Mouse (Mus musculus): ENCODE measurements around the gene Hist1h2ah. TPM values are rescaled to one million over a fixed set of nuclear protein-coding genes. Genes with fewer than 3 reads are reported as not detected.
"Not testable (repeated sequence)": the region's sequence is repeated elsewhere in the genome, so short reads cannot be mapped to it uniquely, and the experiment has no call there.

Gene Hist1h2ah
- total RNA-seq (2021): 1 to 10 TPM; 8.1 to 10.0 TPM
- polyA plus RNA-seq (2012; rRNA removed): 1.1 TPM in 1 of 2 replicates, not detected in the other
- long read RNA-seq: 0 reads

DNA sequence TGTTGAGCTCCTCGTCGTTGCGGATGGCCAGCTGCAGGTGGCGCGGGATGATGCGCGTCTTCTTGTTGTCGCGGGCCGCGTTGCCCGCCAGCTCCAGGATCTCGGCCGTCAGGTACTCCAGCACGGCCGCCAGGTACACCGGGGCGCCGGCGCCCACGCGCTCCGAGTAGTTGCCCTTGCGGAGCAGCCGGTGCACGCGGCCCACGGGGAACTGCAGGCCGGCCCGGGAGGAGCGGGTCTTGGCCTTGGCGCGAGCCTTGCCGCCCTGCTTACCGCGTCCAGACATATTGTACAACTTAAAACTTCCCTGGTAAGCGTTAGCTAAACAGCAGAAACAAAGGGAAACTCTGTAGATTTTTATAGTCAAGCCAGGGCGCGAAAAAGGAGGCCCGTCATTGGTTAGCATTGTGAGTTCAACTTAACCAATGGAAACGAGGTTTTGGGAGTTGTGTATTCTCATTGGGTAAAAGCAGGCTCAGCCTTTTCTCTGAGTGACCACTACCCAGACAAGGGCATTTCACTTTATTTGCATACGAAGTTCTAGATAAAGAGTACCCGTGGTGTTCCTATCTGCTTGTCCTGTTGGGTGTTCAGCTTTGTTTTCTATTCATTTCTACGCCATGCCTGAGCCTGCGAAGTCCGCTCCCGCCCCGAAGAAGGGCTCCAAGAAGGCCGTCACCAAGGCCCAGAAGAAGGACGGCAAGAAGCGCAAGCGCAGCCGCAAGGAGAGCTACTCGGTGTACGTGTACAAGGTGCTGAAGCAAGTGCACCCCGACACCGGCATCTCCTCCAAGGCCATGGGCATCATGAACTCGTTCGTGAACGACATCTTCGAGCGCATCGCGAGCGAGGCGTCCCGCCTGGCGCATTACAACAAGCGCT is at the start of gene Hist1h2ah, which contains the start of gene Hist1h2bk:
Gene Hist1h2ah, minus strand, starts transcription at position 302 of the 882 bp plus-strand sequence.
Gene Hist1h2bk, plus strand, starts transcription at position 604 of the 882 bp plus-strand sequence.
- H3K4me1 ChIP-seq (ENCODE audit: control insufficient read depth, insufficient read depth, low read length); H3K36me3 ChIP-seq (ENCODE audit: control insufficient read depth, insufficient read depth, low read length); H3K79me2 ChIP-seq (replicated peaks; ENCODE audit: control insufficient read depth, insufficient read depth, low read length); H3K27me3 ChIP-seq (ENCODE audit: control insufficient read depth, insufficient read depth, low read length); H3K27ac ChIP-seq: not testable (repeated sequence)
- peak; percentile 70 for TF ChIP-seq POLR2A (IDR thresholded peaks at IDR 0.05; ENCODE audit: insufficient read depth, low read depth, low read length)
- peak; percentile 77 to 83 for DNase-seq
- under 1% methylated on average over 30 of the region's 69 CpGs for whole genome bisulfite sequencing
- intact Hi-C loops (cut with DNase I): loop anchor here (5.0 to 10.0 kb wide), 2 partner anchors 211 to 1662 kb away; partner anchors contain the start of genes Hist1h1t and Hist1h4c
- Histone ChIP-seq H3K4me3 (peak within 1 kb of the TSS; percentile 51), H3K9ac (ENCODE audit: low read depth, low read length) (peak within 1 kb of the TSS; percentile 58; the same call in 1 of the 2 replicates)

DNA sequence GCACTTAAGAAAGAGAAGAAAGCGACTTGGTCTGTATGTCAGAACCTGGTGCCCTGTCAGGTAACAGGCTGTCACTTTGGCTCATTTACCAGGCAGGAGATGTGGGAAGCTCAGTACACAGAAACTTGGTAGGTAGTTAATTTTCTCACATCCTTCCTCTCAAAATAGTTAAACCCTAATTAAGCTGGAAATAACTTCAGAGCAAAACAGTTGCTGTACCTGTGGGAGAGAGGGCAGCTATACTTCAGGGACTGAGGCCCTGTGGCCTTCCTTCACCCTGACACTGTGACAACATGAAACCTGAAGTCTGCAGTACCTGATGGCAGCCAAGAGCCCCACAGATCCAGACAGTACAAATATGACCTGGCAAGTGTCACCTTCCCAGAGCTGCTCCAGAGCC is 48.8 kb upstream of the Hist1h2ah start, which contains the start of gene Vmn1r188:
Gene Vmn1r188, plus strand, starts transcription at position 301 of the 400 bp plus-strand sequence.
- H3K27ac ChIP-seq; DNase-seq; intact Hi-C loops (cut with DNase I); H3K4me3 ChIP-seq; H3K36me3 ChIP-seq (ENCODE audit: control insufficient read depth, insufficient read depth, low read length); H3K27me3 ChIP-seq (ENCODE audit: control insufficient read depth, insufficient read depth, low read length); H3K9ac ChIP-seq (ENCODE audit: low read depth, low read length); H3K79me2 ChIP-seq (replicated peaks; ENCODE audit: control insufficient read depth, insufficient read depth, low read length); H3K4me1 ChIP-seq (ENCODE audit: control insufficient read depth, insufficient read depth, low read length): not testable (repeated sequence)
- 78% methylated on average over 1 of the region's 1 CpGs for WGBS

DNA sequence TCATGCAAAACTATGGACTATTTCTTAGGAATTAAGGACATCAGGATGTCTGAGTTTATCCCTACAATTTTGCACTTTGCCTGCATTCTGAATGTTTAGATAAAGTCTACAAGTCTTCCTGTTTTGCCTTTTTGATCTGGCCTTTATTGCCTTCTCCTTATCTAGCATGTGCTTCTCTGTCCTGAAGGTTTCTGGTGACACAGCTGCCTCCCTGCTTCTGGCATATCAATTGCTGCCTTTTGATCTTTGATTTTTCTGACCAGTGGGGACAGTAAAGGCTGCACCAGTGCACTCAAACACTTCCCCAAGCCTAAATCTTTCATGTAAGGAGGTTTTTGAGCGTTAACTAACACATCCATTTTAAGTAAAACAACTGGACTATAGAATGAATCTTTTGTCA is 28.1 kb upstream of the Hist1h2ah start:
- no peaks in the 10 kb centered on the region for H3K27me3 ChIP-seq (ENCODE audit: control insufficient read depth, insufficient read depth, low read length)
- no peak overlapping the region for H3K27ac ChIP-seq
- H3K4me1 ChIP-seq (ENCODE audit: control insufficient read depth, insufficient read depth, low read length): no peaks in the 10 kb centered on the region
- intact Hi-C loops (cut with DNase I): no loop called here
- H3K4me3 ChIP-seq: no peak overlapping the region
- no peaks in the 10 kb centered on the region for H3K36me3 ChIP-seq (ENCODE audit: control insufficient read depth, insufficient read depth, low read length)
- no peak for DNase-seq
- no peak overlapping the region for H3K9ac ChIP-seq (ENCODE audit: low read depth, low read length)
- TF ChIP-seq CTCF (IDR thresholded peaks at IDR 0.05) (no peak), EP300 (IDR thresholded peaks at IDR 0.05; ENCODE audit: insufficient read depth, low read depth, low read length) (no peak), POLR2A (IDR thresholded peaks at IDR 0.05; ENCODE audit: insufficient read depth, low read depth, low read length) (no peak)
- no peaks in the 10 kb centered on the region for H3K79me2 ChIP-seq (replicated peaks; ENCODE audit: control insufficient read depth, insufficient read depth, low read length)
- 36% methylated on average over 1 of the region's 1 CpGs for WGBS

DNA sequence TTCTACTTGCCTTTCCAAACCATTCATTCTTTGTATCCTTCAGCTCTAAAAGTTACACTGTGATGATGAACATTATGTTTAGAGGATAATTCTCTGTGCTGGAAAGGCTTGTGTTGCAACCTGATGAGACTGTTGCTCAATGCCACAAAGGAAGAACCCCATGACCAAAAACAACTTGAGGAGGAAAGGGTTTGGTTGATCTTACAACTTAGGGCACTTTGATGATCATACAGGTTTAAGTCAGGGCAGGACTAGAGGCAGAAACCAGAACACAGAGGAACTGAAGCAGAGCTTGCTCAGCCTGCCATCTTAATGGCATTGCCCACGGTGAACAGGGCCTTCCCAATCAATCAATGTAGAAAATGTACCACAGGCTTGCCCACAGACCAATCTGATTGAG is 26.1 kb upstream of the Hist1h2ah start:
- no peak overlapping the region for H3K4me3 ChIP-seq
- no peaks in the 10 kb centered on the region for H3K79me2 ChIP-seq (replicated peaks; ENCODE audit: control insufficient read depth, insufficient read depth, low read length)
- no peak overlapping the region for H3K9ac ChIP-seq (ENCODE audit: low read depth, low read length)
- intact Hi-C loops (cut with DNase I): no loop called here
- H3K27me3 ChIP-seq (ENCODE audit: control insufficient read depth, insufficient read depth, low read length): no peaks in the 10 kb centered on the region
- no peaks in the 10 kb centered on the region for H3K36me3 ChIP-seq (ENCODE audit: control insufficient read depth, insufficient read depth, low read length)
- no peak for DNase-seq
- H3K4me1 ChIP-seq (ENCODE audit: control insufficient read depth, insufficient read depth, low read length): no peaks in the 10 kb centered on the region
- 63% methylated on average over 1 of the region's 1 CpGs for WGBS
- TF ChIP-seq EP300 (IDR thresholded peaks at IDR 0.05; ENCODE audit: insufficient read depth, low read depth, low read length): no peak
- TF ChIP-seq CTCF (IDR thresholded peaks at IDR 0.05): no peak
- no peak overlapping the region for H3K27ac ChIP-seq

DNA sequence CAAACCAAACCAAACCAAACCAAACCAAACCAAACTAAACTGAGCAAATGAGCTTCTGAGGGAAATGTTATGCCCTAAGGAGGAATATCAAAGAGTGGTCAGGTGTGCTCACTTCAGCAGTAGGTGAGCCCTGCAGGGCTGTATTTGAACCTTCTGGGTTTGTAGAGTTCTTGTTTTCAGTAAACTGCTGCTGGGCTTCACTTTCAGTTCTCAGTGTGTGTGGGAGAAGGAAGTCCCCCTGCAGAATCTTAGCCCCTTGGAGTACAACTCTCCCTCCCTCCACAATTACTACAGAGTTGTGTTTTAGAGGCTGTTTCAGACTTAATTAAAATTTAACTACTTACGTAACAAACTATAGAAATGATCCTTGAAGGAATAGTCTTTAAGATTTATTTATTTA is 18.4 kb upstream of the Hist1h2ah start:
- H3K9ac ChIP-seq (ENCODE audit: low read depth, low read length): no peak overlapping the region
- no peaks in the 10 kb centered on the region for H3K36me3 ChIP-seq (ENCODE audit: control insufficient read depth, insufficient read depth, low read length)
- H3K27ac ChIP-seq: no peak overlapping the region
- H3K27me3 ChIP-seq (ENCODE audit: control insufficient read depth, insufficient read depth, low read length): no peaks in the 10 kb centered on the region
- intact Hi-C loops (cut with DNase I): no loop called here
- peaks cover 2% of the 10 kb centered on the region; the same call in 1 of the 2 replicates for H3K4me1 ChIP-seq (ENCODE audit: control insufficient read depth, insufficient read depth, low read length)
- H3K4me3 ChIP-seq: no peak overlapping the region
- TF ChIP-seq POLR2A (IDR thresholded peaks at IDR 0.05; ENCODE audit: insufficient read depth, low read depth, low read length) (no peak), CTCF (IDR thresholded peaks at IDR 0.05) (no peak), EP300 (IDR thresholded peaks at IDR 0.05; ENCODE audit: insufficient read depth, low read depth, low read length) (no peak)
- H3K79me2 ChIP-seq (replicated peaks; ENCODE audit: control insufficient read depth, insufficient read depth, low read length): no peaks in the 10 kb centered on the region
- no peak for DNase-seq
- 88% methylated on average over 1 of the region's 1 CpGs for WGBS

DNA sequence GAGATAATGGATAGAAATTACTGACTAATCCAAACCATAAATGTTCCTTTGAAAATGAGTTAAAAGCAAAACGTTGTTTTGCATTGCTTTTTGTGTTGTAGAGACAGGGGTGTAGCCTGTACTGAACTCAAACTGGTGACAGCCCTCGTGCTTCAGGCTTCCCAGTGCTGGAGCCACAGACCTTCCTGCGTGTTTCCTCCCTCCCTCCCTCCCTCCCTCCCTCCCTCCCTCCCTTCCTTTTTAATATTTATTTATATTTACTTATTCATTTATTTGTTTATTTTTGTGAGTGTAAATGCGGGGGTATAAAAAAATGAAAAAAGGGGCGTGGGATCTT is 16.1 kb upstream of the Hist1h2ah start:
- TF ChIP-seq CTCF (IDR thresholded peaks at IDR 0.05) (no peak), EP300 (IDR thresholded peaks at IDR 0.05; ENCODE audit: insufficient read depth, low read depth, low read length) (no peak), POLR2A (IDR thresholded peaks at IDR 0.05; ENCODE audit: insufficient read depth, low read depth, low read length) (no peak)
- no peaks in the 10 kb centered on the region for H3K27me3 ChIP-seq (ENCODE audit: control insufficient read depth, insufficient read depth, low read length)
- intact Hi-C loops (cut with DNase I): no loop called here
- peak overlapping the region; percentile 57 for H3K27ac ChIP-seq
- no peak overlapping the region for H3K9ac ChIP-seq (ENCODE audit: low read depth, low read length)
- H3K36me3 ChIP-seq (ENCODE audit: control insufficient read depth, insufficient read depth, low read length): no peaks in the 10 kb centered on the region
- peaks cover 2% of the 10 kb centered on the region; the same call in 1 of the 2 replicates for H3K4me1 ChIP-seq (ENCODE audit: control insufficient read depth, insufficient read depth, low read length)
- WGBS: 14% methylated on average over 5 of the region's 5 CpGs
- no peak for DNase-seq
- no peaks in the 10 kb centered on the region for H3K79me2 ChIP-seq (replicated peaks; ENCODE audit: control insufficient read depth, insufficient read depth, low read length)
- peak overlapping the region; percentile 53 for H3K4me3 ChIP-seq
